Mouse (Mus musculus): ENCODE data around the gene Rnf151. TPM values are rescaled to one million over a fixed set of nuclear protein-coding genes. Genes with fewer than 3 reads are reported as not detected.
"Not testable (repeated sequence)": the region's sequence is repeated elsewhere in the genome, so short reads cannot be mapped to it uniquely, and the experiment has no call there.

Gene Rnf151
- polyA plus RNA-seq, 1 experiment from 2014 or later: 0.26 TPM

- WGBS: under 1% methylated on average over 12 of the region's 12 CpGs
- Histone ChIP-seq H3K4me2 (replicated peaks; ENCODE audit: low read depth, low read length) (peak overlapping the region; percentile 82), H3K27me3 (ENCODE audit: insufficient read depth, low read length) (no peaks in the 10 kb centered on the region), H3K36me3 (ENCODE audit: insufficient read depth, low read length) (peaks cover 16% of the 10 kb centered on the region), H3K9ac (replicated peaks; ENCODE audit: low read length) (peak overlapping the region; percentile 87), H3K9me3 (ENCODE audit: low read length) (no peaks in the 10 kb centered on the region), H3K27ac (ENCODE audit: low read length) (peak overlapping the region; percentile 87), H3K4me1 (ENCODE audit: insufficient read depth, low read length) (peaks cover 32% of the 10 kb centered on the region), H3K4me3 (ENCODE audit: low read length) (peak overlapping the region; percentile 96)
- no peak for ATAC-seq (ENCODE audit: low FRiP score, low TSS enrichment)
Observed at GRCm38 (mm10) chr17:24723122-24723880, 5.4 kb upstream of the Rnf151 start.

DNA sequence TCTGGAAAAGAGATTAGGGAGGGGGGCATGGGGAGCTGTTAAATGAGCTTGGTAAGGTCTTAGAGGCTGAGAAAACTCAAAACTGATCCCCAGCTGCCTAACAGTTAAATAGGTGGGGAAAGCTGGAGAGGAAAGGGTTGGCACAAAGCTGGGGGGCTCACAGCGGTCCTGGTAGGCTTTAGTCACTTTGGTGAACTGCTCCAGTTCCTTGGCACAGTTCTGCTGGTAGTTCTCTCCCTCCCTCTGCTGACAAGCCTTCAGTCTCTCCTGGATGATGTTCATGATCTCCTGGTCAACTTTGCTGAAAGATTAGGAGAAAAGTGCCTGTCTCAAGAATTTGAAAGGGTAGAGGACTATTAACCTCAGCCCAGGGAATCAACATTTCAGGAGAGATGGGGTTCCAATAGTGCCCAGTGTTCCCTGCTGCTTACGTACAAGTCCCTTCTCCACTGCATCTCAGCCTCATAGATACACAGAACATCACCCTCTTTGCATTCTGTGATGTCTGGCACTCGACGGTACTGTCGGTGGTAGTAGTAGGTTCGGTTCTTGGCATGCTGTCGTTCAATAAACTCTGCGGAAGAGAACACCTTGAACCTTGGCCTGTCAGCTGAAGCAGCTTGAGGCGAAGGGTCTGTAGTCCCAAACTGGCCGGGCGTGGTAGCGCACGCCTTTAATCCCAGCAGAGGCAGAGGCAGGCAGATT, 4.5 kb upstream of the Rnf151 start:
- H3K4me2 ChIP-seq (replicated peaks; ENCODE audit: low read depth, low read length): peak overlapping the region; percentile 82
- H3K27ac ChIP-seq (ENCODE audit: low read length): peak overlapping the region; percentile 33; the same call in 1 of the 2 replicates
- H3K36me3 ChIP-seq (ENCODE audit: insufficient read depth, low read length): peaks cover 20% of the 10 kb centered on the region
- no peak for ATAC-seq (ENCODE audit: low FRiP score, low TSS enrichment)
- H3K4me3 ChIP-seq (ENCODE audit: low read length): peak overlapping the region; percentile 96
- H3K9me3 ChIP-seq (ENCODE audit: low read length): no peaks in the 10 kb centered on the region
- H3K27me3 ChIP-seq (ENCODE audit: insufficient read depth, low read length): no peaks in the 10 kb centered on the region
- peak overlapping the region; percentile 70; the same call in 1 of the 2 replicates for H3K9ac ChIP-seq (replicated peaks; ENCODE audit: low read length)
- peaks cover 32% of the 10 kb centered on the region for H3K4me1 ChIP-seq (ENCODE audit: insufficient read depth, low read length)
- WGBS: 36% methylated on average over 13 of the region's 13 CpGs

- peak overlapping the region; percentile 82 for H3K4me2 ChIP-seq (replicated peaks; ENCODE audit: low read depth, low read length)
- peaks cover 32% of the 10 kb centered on the region for H3K4me1 ChIP-seq (ENCODE audit: insufficient read depth, low read length)
- H3K4me3 ChIP-seq (ENCODE audit: low read length): peak overlapping the region; percentile 96
- peak overlapping the region; percentile 70 for H3K9ac ChIP-seq (replicated peaks; ENCODE audit: low read length)
- peaks cover 20% of the 10 kb centered on the region for H3K36me3 ChIP-seq (ENCODE audit: insufficient read depth, low read length)
- not testable (repeated sequence) for ATAC-seq (ENCODE audit: low FRiP score, low TSS enrichment); H3K27me3 ChIP-seq (ENCODE audit: insufficient read depth, low read length); H3K27ac ChIP-seq (ENCODE audit: low read length); H3K9me3 ChIP-seq (ENCODE audit: low read length)
- 53% methylated on average over 7 of the region's 7 CpGs for WGBS
Observed at GRCm38 (mm10) chr17:24721383-24721955, 3.6 kb upstream of the Rnf151 start.

GRCm38 (mm10) chr17:24720616-24721015, 2.8 kb upstream of the Rnf151 start:
- peaks cover 20% of the 10 kb centered on the region for H3K36me3 ChIP-seq (ENCODE audit: insufficient read depth, low read length)
- H3K4me2 ChIP-seq (replicated peaks; ENCODE audit: low read depth, low read length): peak overlapping the region; percentile 82
- not testable (repeated sequence) for H3K27ac ChIP-seq (ENCODE audit: low read length); H3K27me3 ChIP-seq (ENCODE audit: insufficient read depth, low read length); ATAC-seq (ENCODE audit: low FRiP score, low TSS enrichment); H3K9me3 ChIP-seq (ENCODE audit: low read length)
- WGBS: under 1% methylated on average over 11 of the region's 11 CpGs
- H3K9ac ChIP-seq (replicated peaks; ENCODE audit: low read length): peak overlapping the region; percentile 66
- H3K4me1 ChIP-seq (ENCODE audit: insufficient read depth, low read length): peaks cover 36% of the 10 kb centered on the region
- peak overlapping the region; percentile 96 for H3K4me3 ChIP-seq (ENCODE audit: low read length)

DNA sequence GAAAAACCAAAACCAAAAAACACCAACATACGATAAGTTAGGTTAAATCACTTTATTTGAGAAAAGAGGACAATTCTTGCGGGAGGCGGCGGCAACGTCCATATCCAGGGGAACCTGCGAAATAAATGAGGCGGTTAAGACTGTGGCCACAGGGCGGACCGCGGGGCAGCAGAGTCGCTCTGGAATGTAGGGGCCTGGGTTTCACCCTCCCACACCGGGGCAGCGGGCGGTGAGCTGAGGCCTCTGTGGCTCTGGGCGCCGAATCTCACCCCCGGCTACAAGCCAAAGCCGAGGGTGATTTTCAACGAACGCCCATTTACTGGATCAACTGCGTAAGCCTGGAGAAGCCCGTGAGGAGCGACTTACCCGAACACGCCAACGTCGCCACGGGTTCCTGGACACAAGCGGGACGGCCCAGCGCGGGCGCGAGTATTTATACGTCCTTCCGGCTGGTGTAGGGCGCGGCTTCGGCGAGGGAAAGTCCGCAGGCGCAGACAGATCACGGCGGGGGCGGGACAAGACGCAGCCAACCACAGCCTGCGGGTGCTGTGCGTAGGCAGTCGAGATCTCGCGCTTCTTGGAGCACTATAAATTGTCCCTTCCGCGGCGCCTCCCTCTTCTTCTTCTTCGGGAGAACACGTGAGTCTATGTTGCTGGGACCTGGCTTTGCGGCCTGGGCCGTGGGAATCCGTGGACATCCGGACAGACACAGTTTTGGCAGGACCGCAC, 1.8 kb upstream of the Rnf151 start:
- under 1% methylated on average over 61 of the region's 61 CpGs for WGBS
- H3K4me2 ChIP-seq (replicated peaks; ENCODE audit: low read depth, low read length): peak overlapping the region; percentile 82

GRCm38 (mm10) chr17:24718938-24719337, 1.1 kb upstream of the Rnf151 start:
- H3K27me3 ChIP-seq (ENCODE audit: insufficient read depth, low read length); H3K27ac ChIP-seq (ENCODE audit: low read length); H3K9me3 ChIP-seq (ENCODE audit: low read length); ATAC-seq (ENCODE audit: low FRiP score, low TSS enrichment): not testable (repeated sequence)
- Histone ChIP-seq H3K4me2 (replicated peaks; ENCODE audit: low read depth, low read length) (peak overlapping the region; percentile 59), H3K9ac (replicated peaks; ENCODE audit: low read length) (peak overlapping the region; percentile 92), H3K4me1 (ENCODE audit: insufficient read depth, low read length) (peaks cover 42% of the 10 kb centered on the region), H3K36me3 (ENCODE audit: insufficient read depth, low read length) (peaks cover 20% of the 10 kb centered on the region), H3K4me3 (ENCODE audit: low read length) (peak overlapping the region; percentile 96)
- 67% methylated on average over 5 of the region's 5 CpGs for WGBS

More for the DNA sequence above, 1.8 kb upstream of the Rnf151 start:
- Histone ChIP-seq H3K4me3 (ENCODE audit: low read length) (peak overlapping the region; percentile 96), H3K9ac (replicated peaks; ENCODE audit: low read length) (peak overlapping the region; percentile 92), H3K9me3 (ENCODE audit: low read length) (no peaks in the 10 kb centered on the region), H3K36me3 (ENCODE audit: insufficient read depth, low read length) (peaks cover 20% of the 10 kb centered on the region), H3K27ac (ENCODE audit: low read length) (peak overlapping the region; percentile 93), H3K4me1 (ENCODE audit: insufficient read depth, low read length) (peaks cover 42% of the 10 kb centered on the region), H3K27me3 (ENCODE audit: insufficient read depth, low read length) (no peaks in the 10 kb centered on the region)
- peak; percentile 98 for ATAC-seq (ENCODE audit: low FRiP score, low TSS enrichment)

DNA sequence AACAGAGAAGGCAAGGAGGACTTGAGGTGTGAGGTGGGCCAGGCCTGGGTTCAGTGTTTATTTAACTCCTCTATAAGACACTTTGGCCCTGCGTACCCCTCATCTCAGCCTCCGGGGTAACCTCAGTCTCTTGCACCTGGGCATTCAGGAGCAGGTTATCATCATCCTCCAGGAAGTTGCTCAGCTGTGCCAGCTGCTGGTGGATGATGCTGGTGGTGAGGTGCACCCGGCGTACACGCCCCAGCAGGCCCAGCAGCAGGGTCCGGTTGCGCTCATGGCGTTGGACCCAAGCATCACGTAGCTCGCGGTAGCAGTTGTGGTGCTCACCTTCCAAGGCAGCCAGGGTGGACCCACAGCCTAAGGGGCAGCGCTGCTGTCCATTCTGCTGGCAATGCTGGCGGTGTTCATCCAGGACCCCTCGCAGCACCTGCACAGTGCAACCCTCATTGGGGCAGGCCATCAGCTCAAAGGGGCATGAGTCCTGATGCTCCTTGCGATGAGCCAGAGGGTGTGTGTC, 1.6 kb downstream of the Rnf151 start:
- Histone ChIP-seq H3K27me3 (ENCODE audit: insufficient read depth, low read length) (no peaks in the 10 kb centered on the region), H3K36me3 (ENCODE audit: insufficient read depth, low read length) (peaks cover 5% of the 10 kb centered on the region; the same call in 1 of the 2 replicates), H3K9ac (replicated peaks; ENCODE audit: low read length) (0 out of 2 replicates have a peak overlapping the region, but pooled peaks have one; percentile 41), H3K4me1 (ENCODE audit: insufficient read depth, low read length) (peaks cover 19% of the 10 kb centered on the region), H3K9me3 (ENCODE audit: low read length) (no peaks in the 10 kb centered on the region), H3K4me2 (replicated peaks; ENCODE audit: low read depth, low read length) (no peak overlapping the region), H3K4me3 (ENCODE audit: low read length) (no peak overlapping the region), H3K27ac (ENCODE audit: low read length) (peak overlapping the region; percentile 76)
- WGBS: 89% methylated on average over 15 of the region's 15 CpGs
- no peak for ATAC-seq (ENCODE audit: low FRiP score, low TSS enrichment)

GRCm38 (mm10) chr17:24715556-24715955, 2.3 kb downstream of the Rnf151 start:
- whole genome bisulfite sequencing: 40% methylated on average over 6 of the region's 6 CpGs
- H3K4me2 ChIP-seq (replicated peaks; ENCODE audit: low read depth, low read length): no peak overlapping the region
- H3K36me3 ChIP-seq (ENCODE audit: insufficient read depth, low read length): peaks cover 3% of the 10 kb centered on the region; the same call in 1 of the 2 replicates
- no peaks in the 10 kb centered on the region for H3K27me3 ChIP-seq (ENCODE audit: insufficient read depth, low read length)
- ATAC-seq (ENCODE audit: low FRiP score, low TSS enrichment): no peak
- no peaks in the 10 kb centered on the region for H3K9me3 ChIP-seq (ENCODE audit: low read length)
- peaks cover 17% of the 10 kb centered on the region for H3K4me1 ChIP-seq (ENCODE audit: insufficient read depth, low read length)
- H3K9ac ChIP-seq (replicated peaks; ENCODE audit: low read length): 0 out of 2 replicates have a peak overlapping the region, but pooled peaks have one; percentile 41
- peak overlapping the region; percentile 76 for H3K27ac ChIP-seq (ENCODE audit: low read length)
- H3K4me3 ChIP-seq (ENCODE audit: low read length): no peak overlapping the region

DNA sequence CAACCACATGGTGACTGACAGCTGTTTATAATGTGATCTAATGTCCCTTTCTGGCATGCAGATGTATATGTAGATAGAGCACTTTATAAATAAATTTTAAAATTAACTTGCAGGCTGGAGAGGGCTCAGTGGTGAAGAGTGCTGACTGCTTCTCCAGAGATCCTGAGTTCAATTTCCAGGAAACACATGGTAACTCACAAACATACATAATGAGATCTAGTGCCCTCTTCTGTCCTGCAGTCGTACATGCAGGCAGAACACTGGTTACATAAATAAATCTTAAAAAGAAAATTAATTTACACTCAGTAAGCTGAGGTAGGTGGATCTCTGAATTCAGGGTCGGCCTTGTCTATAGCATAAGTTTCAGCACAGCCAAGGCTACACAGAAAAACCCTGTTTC, 9.2 kb downstream of the Rnf151 start:
- no peak overlapping the region; the same call in 1 of the 2 replicates for H3K4me3 ChIP-seq (ENCODE audit: low read length)
- WGBS: 35% methylated on average over 2 of the region's 2 CpGs

More for the DNA sequence above, 9.2 kb downstream of the Rnf151 start:
- Histone ChIP-seq H3K27me3 (ENCODE audit: insufficient read depth, low read length) (no peaks in the 10 kb centered on the region), H3K36me3 (ENCODE audit: insufficient read depth, low read length) (peaks cover 16% of the 10 kb centered on the region), H3K4me2 (replicated peaks; ENCODE audit: low read depth, low read length) (no peak overlapping the region), H3K9me3 (ENCODE audit: low read length) (no peaks in the 10 kb centered on the region), H3K4me1 (ENCODE audit: insufficient read depth, low read length) (peaks cover 9% of the 10 kb centered on the region), H3K9ac (replicated peaks; ENCODE audit: low read length) (no peak overlapping the region), H3K27ac (ENCODE audit: low read length) (no peak overlapping the region)
- ATAC-seq (ENCODE audit: low FRiP score, low TSS enrichment): no peak
